Mouse (Mus musculus) stomach, postnatal 0 days (tissue): ENCODE data around the gene Ndufb7.

Experiments used
- CTCF ChIP-seq: IDR thresholded peaks from 2 replicates; pipeline ENCODE4 v1.5.1; 2016; ENCODE audit warnings: antibody characterized with exemption, low read depth, mild to moderate bottlenecking, moderate library complexity
- EP300 ChIP-seq: optimal IDR thresholded peaks from 2 replicates; pipeline ENCODE3; 2016; ENCODE audit warnings: antibody characterized with exemption

DNA sequence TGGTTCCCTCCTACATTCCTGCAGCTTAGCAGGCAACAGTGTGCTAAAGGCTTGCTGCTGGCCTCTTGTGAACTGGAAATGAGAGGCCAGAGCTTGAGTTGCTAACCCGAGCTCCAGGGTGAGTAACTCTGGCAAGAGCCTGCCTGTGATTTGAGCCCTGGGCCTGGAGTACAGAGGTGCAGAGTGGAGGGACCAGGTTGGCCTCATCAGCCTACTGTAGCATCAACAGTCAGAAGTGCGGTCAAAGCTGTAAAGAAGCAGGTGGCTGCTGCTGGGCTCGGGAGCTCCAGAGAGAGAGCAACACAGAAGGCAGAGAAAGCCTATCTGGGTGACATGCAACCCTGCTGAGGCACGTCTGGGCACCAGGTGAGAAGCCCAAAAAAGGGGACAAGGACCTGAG lies 2.7 kb downstream of the Ndufb7 start:
- TF ChIP-seq CTCF (no peak), EP300 (no peak)
